Mouse (Mus musculus) heart, postnatal 4 days (tissue): ENCODE data around the gene Ctsll3. TPM values are rescaled to one million over a fixed set of nuclear protein-coding genes. Genes with fewer than 3 reads are reported as not detected.

Experiments
- DNase-seq: peaks from one replicate; pipeline ENCODE4 v3.0.0; 2021
- total RNA-seq, 2 experiments: library from RNA; stranded (reverse); gene quantifications; 2 replicates each; pipeline ENCODE4 v1.2.3; 2021

The Ctsll3 gene
- total RNA-seq: not detected

GRCm38 (mm10) chr13:60802749-60803148 lies at the start of gene Ctsll3:
Gene Ctsll3, minus strand, starts transcription at chr13:60802849.
- no peak for DNase-seq

- peak; percentile 14 for DNase-seq
Measured at GRCm38 (mm10) chr13:60848241-60849120, 45.8 kb upstream of the Ctsll3 start.

- DNase-seq: no peak
Measured at GRCm38 (mm10) chr13:60843153-60843552, 40.5 kb upstream of the Ctsll3 start.

GRCm38 (mm10) chr13:60842703-60843102 lies 40.1 kb upstream of the Ctsll3 start:
- no peak for DNase-seq

GRCm38 (mm10) chr13:60839353-60839902 lies 36.8 kb upstream of the Ctsll3 start:
- no peak for DNase-seq

DNA sequence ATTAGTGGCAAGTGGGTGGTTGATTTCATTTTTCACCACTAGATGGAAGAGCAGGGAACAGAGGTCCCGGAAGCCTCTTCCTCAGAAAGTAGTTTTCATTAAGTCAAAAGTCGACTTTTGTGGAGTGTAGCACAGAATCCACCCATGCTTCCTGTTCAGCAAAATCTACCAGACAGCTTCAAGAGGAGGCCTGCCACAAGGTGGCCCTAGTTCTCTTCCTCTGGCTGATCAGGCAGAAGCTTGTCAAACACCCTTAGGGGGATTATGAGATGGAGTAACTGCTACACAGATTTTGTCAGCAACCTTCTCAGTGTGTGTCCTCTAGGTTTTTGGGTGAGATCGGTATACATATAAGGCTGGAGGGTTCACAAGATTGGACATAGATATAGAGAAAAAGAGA lies 23.4 kb upstream of the Ctsll3 start:
- peak; percentile 49 for DNase-seq

DNA sequence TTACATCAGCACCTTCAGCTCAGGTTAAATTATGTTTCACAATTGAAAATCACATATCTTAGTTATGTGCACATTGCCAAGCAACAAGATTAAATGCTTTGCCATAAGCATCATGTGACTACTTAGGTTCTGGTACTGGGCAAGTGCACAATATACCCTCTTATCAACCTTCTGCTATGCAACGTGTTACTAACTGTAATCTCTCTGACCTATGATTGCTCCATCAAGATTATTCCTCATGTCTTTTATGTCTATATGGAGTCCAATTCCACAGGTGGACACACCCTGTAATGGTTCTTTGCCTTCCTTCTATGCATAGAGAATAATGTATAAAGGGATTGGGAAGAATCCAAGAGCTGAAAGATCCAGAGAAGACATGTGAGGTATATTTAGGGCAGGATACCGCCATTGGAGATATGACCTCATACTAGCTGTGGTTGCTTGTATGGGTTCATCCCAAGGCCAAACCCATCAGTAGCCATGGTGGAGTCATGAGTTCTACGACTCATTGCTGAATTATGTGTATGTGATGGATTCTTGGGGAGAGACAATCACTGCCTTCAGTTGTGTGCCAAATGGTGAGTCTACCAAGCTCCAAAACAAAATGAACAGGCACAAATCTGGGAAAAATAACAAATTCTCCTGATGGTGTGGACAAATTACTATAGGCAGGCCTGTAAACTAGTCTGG lies 18.0 kb upstream of the Ctsll3 start:
- no peak for DNase-seq

GRCm38 (mm10) chr13:60819469-60819868 lies 16.8 kb upstream of the Ctsll3 start:
- DNase-seq: peak; percentile 60

DNA sequence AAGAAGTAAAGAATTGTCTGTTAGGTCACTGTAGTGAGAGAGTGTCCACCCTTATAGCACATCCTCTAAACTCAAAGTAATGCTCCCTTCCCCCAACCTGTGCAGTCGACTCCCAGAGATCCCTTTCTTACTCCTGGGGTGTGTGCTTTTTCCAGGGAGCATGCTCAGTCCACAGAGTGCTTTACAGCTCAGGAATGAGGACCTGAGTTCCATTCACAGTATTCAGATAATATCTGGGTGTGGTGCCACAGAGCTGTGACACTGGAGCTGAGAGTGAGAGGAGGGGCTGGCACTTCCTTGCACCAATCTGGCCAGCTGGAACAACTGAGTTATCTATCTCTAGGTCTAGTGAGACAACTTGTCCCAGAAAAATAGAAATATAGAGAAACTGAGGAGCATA lies 11.1 kb upstream of the Ctsll3 start:
- no peak for DNase-seq

DNA sequence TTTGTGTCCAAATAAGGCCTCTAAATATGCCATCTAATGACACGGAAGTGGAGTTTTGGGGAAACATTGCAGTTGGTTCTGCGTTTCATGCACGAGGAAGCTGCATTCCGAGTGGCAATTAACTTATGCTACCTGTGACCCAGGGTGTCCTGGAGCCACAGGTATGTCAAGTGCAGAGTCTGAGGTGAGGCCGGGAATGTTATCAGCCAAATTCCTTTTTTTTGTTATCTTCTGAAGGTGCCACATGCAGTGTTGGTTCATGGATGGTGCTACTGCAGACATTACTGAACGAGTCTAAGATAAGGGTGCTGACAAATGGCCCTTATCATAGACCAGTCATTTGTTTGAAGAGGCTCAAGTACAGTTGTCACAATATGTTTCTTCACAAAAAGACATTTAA lies 10.1 kb upstream of the Ctsll3 start:
- no peak for DNase-seq

DNA sequence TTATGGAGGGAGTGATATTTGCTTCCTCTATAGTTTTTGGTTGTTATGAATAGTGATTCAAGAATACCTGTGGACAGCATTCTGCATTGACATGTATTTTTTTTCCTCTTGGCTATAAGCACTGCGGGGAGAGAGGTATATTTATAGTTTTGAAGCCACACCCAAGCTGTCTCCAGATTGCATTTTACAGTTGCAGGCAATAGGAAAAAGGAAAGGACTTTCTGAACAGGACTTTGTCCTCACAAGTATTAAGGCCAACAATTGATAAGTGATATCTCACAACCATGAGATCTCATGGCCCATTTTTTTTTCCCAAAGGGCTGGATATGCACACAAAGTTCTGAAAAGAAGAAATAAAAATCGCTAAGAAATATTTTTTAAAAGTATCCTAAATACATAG lies 7.0 kb upstream of the Ctsll3 start:
- DNase-seq: no peak

DNA sequence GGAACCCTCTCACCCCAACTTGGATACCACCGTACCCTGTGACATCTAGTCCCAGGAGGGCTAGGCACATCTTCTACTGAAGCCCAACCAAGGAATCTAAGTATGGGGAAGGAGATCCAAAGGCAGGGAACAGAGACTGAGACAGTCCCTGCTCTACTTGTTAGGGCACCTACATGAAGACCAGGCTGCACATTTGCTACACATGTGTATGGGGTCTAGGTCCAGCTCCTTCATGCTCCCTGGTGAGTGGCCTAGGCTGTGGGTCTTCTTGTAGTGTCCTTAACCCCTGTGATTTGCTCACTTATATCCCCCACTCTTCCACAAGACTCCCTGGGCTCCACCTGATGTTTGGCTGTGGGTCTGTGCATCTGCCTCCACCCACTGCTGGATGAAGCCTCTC lies 13.2 kb downstream of the Ctsll3 start:
- no peak for DNase-seq

DNA sequence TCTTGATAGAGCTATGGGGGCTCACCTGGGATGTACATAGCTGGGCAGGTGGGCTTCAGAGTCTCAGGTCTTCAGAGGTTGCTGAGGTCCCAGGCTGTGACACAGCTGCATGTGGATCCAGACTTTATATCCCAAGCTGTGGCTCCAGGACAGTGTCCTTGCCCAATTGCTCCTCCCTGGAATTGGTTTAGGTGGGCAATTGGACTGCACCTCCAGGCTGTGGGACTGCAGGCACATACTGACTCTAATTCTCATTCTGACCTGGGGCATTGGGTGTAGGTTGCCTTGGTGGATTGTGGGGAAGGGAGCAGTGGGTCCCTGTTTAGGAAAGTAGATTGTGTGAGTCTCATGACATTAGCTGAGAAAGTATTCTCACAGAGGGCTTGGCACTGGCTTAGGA lies 16.4 kb downstream of the Ctsll3 start, which contains the start of gene BC051665:
Gene BC051665, minus strand, starts transcription at position 101 of the 400 bp plus-strand sequence.
- no peak for DNase-seq

GRCm38 (mm10) chr13:60783301-60783700 lies 19.3 kb downstream of the Ctsll3 start:
- no peak for DNase-seq

DNA sequence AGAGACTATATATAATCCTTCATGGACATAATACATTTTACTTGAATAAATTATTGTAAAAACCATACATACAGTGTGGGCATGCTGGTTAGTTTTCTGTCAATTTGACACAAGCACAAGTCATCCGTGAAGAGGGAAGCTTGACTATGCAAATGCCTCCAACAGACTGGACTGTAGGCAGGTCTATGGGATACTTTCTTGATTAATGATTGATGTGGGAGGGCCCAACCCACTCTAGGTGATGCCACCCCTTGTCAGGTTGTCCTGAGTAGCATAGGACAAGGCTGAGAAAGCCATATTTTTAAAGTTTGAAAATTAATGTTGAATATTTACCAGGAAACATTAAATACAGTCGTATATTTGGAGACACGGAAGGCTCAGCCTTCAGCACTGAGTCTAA lies 22.1 kb downstream of the Ctsll3 start:
- DNase-seq: no peak

GRCm38 (mm10) chr13:60761161-60761560 lies 41.5 kb downstream of the Ctsll3 start:
- no peak for DNase-seq

- DNase-seq: no peak
Measured at GRCm38 (mm10) chr13:60760392-60760791, 42.3 kb downstream of the Ctsll3 start.

DNA sequence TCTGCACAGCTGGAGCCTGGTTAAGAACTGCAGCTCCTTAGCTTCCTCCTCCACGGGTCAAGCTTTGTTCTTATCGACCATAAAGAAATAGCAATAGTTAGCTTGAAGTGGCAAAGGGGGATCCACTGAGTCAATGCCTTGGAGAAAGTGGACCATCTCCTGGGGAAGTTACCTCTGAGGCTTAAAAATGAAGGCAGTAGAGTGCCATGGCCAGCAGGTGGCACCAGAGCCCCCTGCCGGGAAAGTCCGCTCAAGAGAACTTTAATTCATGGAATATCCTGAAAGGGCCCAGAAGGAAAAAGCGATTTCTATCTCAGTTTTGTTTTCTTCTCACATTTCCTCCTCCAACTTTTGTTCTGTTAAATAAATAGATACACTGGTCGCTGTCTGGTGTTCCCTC lies 43.5 kb downstream of the Ctsll3 start:
- DNase-seq: peak; percentile 67

DNA sequence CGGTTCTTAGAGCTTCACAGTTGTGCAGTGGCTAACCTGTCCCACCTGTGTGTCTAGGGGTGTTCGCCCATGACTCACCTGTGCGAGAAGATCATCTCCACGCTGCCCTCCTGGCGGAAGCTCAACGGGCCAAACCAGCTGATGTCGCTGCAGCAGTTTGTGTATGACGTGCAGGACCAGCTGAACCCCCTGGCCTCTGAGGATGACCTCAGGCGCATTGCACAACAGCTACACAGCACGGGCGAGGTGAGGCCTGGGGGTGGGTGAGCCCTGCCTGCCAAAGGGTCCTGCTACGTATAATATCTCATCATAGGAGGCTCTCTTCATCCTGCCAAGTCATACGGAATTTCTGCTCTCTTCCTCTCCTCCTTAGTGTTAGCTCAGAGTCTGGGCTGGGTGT lies 45.4 kb downstream of the Ctsll3 start:
- DNase-seq: no peak

DNA sequence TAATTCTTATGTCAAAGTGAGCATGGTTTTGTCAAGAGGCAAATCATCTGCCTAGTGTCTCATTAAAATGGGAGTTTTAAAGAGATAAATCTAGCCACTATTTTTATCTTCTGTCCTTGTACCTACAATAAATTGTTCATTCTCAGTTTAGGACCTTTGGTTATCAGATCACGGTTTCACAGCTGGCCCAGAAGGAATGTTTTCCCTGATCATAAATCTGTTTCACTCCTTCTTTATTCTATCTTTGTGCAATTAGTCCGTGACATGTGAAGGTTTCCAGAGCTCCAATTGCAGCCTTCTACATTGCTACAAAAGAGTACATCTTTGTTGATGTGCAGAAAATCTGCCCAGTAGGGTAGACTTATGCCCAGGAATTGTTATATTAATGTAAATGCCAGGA lies 47.4 kb downstream of the Ctsll3 start:
- DNase-seq: no peak

GRCm38 (mm10) chr13:60753216-60753615 lies 49.4 kb downstream of the Ctsll3 start:
- DNase-seq: no peak

GRCm38 (mm10) chr13:60750930-60751329 lies 51.7 kb downstream of the Ctsll3 start:
- DNase-seq: no peak

- no peak for DNase-seq
Measured at GRCm38 (mm10) chr13:60748556-60748955, 54.1 kb downstream of the Ctsll3 start.
